Mouse (Mus musculus) thymus, adult 18-20 months (tissue): ENCODE measurements around the gene Drd2.

ENCODE experiments used
- DNase-seq, 2 experiments: peaks; one replicate each; pipeline ENCODE4 v3.0.0; 2022; ENCODE audit warnings: mixed read lengths in 2 of 2

Drd2 gene

DNA sequence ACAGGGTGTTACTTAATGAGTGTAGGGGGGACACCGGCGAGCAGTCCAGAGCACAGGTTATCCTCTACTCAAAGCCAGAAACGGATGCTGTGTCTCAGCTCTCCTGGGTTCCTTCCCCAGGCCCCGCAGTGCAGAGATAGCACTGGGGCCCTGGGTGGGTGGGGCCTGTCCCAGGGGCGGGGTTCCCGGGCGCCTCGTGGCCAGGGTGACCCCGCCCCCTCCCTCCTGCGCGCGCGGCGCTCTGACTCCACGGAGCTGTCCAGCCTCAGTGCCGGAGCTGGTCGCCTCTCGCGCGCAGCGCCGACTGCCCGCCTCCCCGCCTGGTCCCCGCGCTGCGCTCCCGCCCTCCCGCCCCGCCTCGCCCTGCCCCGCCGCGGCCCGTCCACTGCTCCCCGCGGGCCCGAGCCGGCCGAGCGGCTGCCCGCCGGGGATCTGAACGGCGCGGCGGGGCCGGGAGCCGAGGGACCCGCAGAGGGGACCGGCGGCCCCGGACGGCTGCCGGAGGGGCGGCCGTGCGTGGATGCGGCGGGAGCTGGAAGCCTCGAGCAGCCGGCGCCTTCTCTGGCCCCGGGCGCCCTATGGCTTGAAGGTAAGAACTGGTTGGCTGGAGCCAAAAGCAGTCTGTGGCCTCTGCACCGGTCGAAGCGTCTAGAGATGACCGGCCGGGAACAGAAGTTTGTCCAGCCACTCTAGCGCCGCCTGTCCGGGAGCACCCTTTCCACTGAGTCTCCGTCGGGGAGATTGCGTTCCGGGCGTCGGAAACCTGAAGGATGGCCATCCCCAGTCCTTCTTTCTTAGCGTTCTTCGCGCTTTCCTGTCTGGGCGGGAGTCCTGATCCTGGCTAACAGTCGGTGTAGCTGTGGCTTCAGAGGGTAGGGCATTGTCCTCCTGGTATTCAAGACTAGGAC, at the start of gene Drd2:
Gene Drd2 (plus strand): TSS at position 492 of the 908 bp plus-strand sequence.
- no peak for DNase-seq

DNA sequence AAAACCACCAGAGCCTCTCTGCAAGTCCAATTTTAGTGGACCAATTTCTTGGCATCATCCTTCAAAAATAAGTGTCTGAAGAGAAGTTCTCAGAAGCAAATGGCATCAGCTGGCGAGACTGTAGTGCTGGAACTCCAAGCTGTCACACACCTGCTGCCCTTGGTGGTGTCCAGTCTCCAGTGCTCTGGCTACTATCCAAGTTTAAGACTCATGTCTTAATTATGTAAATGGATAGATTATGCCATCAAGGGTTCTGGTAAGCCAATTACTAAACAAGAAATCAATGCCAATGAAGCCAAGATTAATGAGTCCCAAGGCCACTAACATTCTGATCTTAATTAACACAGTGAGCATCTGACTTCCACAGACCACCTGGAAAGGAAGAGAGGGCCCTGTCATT, 45.3 kb upstream of the Drd2 start:
- no peak for DNase-seq

DNA sequence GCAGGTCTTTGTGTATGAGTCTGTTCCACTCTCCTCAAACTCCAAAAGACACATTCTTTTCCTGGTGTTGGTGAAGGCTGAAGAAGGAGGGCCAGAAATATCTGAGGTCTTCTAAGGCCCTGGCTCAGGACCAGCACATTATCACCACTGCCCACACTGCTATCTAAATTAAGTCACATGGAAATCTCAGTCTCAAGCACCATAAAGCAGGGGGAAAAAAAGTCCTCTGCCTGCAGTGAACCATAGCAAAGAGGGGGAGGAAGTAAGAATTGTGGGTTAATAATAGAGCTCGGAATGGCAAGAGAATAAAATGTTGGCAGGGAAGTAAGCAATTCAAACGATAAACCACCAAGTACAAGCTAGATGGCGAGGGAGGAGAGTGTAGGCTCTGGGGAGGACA, 32.9 kb upstream of the Drd2 start:
- no peak for DNase-seq

DNA sequence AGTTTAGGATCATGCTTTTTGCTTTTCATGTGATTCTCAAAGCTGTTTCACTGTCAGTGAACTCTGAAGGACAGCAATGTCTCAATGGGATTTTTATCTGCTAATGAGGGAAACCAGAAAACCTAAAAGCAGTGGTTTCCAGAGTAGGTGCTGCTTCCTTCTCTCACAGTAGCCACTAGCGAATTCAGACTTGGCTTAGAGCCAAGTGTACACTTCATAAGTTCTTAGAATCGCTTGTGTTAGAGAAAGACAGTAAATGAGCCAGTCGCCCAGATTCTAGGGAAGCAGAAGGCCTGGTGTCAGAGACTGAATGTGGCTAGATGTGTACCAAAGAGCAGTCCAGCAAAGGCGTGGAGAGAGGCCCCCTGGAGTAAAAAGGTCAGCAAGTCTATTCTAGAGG, 29.6 kb upstream of the Drd2 start:
- DNase-seq = no peak

DNA sequence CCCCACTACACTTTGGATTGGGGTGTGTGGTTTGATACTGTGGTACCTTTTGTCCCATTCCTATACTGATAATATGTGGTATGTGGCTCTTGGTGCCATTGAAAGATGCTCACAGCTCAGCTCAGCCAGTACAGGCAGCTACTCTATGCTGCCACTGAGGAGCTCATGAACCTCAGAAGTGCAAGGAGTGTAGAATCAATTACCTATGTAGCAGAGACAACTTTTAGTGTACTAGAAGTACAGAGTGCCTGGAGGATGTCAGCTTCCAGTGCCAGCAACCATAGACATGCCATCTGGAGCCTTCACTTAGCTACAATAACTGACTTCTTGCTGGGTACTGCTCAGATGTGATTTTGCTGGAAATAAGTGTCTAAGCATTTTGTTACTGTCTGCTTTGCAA, 21.8 kb upstream of the Drd2 start:
- no peak for DNase-seq

DNA sequence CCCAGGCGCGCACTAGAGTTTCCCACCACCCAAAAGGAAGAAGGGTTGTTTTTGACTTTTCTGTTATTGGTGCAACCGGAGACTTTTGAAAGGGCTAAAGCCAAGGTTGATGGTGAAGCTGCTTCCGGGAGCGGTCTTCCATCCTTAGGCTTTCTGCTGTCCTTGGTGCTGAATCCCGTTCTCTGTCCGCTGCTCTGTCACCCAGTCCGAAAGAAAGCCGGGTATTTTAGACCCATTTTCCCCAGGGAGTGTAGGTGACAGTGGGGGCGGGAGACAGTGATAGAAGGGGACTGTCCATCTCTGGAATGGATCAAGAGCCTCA, 578 bp downstream of the Drd2 start:
- no peak for DNase-seq

DNA sequence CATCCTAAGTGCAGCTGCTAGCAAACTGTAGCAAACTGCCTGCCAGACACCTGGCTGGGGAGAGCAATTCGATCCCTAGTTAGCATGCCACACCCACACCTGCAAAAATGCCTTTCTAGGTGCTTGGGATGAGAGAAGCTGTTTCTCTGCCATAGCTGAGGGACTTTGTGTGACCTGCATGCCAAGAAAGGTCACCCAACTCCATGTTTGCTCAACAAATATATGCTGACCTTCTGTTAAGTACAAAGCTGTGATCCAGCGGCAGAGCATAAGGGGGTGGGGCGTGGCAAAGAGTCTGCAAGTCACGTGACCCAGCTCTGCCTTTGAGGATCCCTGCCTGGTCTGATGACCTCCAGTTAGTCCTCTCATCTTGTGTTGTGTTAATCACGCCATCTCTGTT, 25.3 kb downstream of the Drd2 start:
- DNase-seq = no peak

DNA sequence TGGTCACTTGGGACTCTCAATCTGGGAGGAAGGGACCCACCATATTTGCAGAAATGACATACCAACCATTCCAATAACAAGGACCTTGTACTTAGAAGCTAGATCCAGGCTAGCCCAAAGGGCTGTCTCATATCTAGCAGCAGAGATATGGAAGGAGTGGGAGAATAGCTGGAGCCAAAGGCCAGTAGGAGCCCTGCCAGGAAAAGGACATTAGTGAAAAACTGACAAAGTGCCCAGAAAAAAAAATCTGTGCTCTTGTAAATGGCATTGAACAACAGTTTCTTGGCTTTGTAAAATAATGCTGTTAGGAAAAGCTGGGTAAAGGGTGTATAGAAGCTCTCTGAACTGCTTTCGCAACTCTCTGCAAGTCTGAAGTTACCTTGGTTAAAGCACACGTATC, 33.5 kb downstream of the Drd2 start:
- no peak for DNase-seq

DNA sequence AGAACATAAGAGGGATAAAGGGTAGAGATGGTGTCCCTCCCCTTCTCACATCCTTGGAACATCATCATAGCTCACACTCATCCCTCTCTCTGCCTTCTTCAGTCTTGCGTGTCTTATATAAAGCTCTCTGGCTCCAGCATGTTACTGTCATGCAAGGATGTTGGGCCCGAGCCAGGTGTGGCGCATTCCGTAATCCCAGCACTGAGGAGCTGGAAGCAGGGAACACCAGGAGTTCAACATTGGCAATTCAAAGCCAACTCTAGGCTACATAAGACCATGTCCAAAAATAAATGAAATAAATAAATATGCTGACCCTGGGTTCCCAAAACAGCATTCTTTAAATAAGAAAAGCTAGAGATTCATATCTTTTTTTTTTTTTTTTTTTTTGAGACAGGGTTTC, 39.5 kb downstream of the Drd2 start:
- no peak for DNase-seq

DNA sequence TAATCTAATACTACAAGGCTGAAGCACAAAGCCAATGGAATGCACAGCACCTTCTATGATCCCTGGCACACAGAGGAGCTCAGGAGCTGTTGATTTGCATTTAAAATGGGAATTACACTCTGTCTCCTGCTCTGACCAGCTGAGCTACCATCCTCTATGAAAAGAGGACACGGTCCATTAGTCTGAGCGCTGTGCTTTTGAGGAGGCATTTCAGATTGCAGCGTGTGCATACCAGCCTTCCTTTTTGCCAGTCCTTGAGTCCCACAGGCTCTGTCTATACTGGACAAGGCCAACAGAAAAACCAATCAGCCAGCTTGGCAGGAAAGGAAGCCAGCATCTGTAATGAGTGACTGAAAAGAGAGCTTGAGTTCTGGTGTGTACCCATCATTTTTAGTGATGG, 43.6 kb downstream of the Drd2 start:
- DNase-seq = no peak

DNA sequence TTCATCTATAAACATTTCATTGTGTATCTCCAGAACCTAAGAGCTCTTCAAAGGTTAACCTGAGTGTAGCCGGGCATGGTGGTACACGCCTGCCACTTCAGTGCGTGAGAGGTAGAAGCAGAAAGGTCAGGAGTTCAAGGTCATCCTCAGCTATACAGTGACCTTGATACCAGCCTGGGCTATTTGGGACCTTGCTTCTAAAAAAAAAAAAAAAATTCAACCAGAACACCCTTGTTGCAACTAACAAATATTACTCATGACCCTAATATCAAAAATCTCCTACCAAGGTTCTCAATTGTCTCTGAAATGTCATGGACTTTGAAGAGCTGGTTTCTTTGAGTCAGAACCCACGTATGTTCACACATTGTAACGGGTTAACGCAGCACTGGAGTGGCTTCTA, 44.4 kb downstream of the Drd2 start:
- no peak for DNase-seq

DNA sequence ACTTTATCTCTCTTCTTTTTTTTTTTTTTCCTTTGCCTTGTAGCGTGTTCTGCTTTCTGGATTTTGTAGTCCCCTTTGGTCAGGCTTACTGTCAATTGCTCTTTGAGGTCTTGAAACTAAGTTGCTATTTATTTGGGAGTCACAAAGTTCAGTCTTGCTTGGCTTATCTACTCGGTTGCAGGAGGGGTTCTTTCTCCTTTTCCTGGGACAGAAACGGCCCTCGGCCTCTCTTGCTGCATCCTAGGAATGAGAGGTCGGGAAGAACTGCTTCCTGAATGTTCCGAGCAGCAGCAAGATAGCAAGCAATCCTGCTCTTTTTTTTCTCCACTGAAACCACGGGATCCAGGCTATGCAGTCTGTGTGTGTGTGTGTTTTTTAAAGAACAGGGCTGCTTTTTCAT, 44.9 kb downstream of the Drd2 start:
- no peak for DNase-seq

DNA sequence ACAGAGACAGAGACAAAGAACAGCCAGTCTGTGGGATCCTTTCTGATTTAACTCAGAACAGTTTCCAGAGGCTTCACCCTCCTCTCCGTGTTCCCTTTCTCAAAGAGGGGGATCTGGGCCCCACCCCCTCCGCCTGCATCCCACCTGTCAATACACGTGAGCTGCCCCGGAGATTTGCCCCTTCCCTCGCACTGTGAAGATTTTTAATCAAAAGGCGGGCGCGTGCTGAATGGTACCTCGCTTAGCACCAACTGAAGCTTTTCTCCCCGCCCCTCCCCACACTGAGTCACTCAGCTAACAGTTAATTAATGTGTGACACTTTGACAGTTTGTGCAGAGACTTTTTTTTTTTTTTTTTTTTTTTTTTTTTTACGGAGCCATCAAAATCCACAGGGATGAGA, 45.7 kb downstream of the Drd2 start:
- no peak for DNase-seq

DNA sequence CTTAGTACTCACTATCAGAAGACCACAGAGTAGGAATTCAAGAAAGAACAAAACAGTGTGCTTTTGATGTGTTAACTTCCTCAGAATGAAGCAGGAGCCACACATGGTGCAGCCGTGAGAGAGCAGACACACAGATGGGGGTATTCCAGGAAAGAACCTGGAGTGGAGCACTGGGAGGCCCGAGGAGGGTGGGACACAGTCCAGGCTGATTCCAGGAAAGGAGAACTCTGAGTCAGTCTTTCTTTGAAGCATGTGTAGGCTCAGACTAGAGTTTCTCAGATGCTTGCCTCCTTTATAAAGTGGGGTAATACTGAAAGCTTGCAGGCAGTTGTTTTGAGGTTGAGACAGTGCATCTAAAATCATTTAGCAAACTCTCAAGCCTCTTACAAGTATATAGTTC, 51.8 kb downstream of the Drd2 start:
- no peak for DNase-seq

DNA sequence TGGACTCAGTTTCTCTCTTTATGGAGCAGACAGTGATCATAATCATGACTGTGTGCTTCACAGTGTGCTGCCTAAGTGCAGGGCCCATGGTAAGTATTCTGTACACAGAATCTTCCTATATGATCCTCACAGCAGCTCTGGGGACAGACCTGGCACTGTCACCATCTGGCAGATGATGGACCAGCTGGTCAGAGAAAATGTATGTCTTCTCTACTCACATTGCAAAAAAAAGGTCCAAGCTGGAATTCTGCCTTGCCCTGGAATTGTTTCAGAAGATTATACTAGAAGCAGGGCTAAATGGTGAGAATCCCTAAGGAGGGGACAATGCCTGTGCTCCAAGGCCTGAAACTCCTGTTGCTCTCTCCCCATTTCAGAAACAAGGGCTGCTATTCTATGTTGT, 55.6 kb downstream of the Drd2 start:
- no peak for DNase-seq

DNA sequence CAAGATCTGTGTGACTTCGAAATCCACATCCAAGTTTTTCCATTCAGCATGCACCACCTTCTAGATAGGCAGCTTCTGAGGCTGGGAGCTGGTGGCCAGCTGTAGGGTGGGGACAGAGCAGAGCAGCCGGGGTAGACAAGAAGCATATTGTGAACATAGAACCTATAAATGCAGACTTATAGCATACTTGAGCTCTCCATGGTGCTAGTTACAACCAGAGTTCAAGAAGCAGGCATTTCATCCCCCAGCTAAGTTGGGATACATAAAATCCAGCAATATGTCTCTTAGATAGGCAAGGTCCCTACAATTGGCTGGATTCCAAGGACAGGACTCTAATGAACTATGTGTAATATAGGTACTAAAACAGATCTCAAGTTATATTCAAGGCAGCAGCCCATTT, 63.3 kb downstream of the Drd2 start:
- no peak for DNase-seq

DNA sequence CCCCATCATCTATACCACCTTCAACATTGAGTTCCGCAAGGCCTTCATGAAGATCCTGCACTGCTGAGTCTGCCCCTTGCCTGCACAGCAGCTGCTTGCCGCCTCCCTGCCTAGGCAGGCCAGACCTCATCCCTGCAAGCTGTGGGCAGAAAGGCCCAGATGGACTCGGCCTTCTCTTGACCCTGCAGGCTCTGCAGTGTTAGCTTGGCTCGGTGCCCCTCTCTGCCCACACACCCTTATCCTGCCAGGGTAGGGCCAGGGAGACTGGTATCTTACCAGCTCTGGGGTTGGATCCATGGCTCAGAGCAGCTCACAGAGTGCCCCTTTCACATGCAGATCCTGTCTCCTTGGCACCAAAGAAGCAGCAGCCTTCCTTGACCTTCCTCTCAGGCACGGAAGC, 66.6 kb downstream of the Drd2 start:
- no peak for DNase-seq

DNA sequence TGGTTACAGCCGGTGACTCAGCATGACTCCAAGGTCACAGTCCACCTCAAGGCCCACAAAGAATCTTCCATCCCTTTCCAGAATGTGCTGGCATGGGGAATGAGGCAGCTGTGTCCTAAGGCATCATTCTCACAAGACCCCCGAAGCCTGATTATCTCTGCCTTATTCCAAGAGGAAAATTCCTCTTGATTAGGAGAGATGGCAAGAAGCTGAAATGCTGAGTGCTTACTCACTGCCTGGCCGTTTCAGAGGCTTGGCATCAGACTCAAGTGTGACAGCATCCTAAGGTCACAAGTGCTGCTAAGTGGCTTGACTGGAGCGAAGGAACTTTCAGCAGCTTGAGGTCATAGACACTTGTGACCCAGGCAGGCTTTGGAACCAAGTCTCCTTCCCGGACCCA, 70.2 kb downstream of the Drd2 start:
- DNase-seq = no peak

DNA sequence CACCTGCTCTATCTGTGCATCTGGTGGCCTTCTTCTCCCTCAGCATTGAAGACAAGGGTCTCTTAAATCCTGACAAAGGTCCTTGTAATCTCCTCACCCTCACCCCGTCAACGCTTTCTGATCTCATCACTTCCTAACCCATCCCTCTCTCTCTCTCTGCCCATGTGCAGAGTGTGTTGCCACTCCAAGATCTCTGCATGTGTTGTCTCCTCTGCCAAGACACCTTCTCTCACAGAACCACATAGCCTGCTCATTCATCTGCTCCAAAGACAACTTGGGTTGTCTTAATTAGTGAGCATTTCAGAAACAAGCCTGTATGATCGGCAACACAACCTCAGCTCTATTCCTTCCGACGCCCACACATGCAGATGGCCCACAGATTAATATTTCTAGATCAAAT, 83.4 kb downstream of the Drd2 start:
- no peak for DNase-seq

DNA sequence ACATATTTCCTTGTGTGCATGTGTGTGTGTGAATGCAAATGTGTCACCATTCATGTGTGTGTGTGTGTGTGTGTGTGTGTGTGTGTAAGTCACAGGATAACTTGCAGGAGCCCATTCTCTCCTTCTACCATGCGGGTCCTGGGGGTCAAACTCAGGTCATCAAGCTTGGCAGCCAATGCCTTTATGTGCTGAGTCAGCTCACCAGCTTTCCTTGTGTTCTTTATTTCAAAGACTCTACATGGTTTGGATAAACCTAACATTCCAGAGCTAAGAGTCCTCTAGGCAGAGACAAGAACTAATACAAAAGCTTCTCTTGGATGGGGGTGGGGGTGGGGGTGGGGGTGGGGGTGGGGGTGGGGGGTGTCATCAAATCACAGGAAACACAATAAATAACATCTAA, 85.2 kb downstream of the Drd2 start:
- DNase-seq = no peak

DNA sequence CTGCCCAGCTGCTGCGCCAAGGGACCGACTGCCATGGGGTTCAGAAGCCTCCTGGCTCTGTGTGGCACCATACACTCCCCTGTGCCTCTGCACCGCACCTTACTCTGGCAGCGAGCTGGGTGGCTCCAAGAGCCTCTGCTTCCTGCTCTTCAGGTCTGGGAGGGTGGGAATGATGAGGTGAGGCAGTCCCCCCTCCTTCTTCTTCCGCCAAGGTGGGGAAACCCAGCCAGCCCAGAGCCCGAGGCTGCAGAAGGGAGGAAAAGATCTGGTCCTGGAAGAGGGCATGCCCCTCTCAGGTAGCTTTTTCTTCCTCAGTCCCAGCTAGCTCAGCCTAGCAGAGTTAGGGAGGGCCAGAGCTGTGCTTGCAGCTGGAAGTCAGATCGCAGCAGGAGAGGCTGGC, 86.5 kb downstream of the Drd2 start, which contains the start of gene Ankk1:
Gene Ankk1 (minus strand): TSS at position 101 of the 400 bp plus-strand sequence.
- DNase-seq = no peak

DNA sequence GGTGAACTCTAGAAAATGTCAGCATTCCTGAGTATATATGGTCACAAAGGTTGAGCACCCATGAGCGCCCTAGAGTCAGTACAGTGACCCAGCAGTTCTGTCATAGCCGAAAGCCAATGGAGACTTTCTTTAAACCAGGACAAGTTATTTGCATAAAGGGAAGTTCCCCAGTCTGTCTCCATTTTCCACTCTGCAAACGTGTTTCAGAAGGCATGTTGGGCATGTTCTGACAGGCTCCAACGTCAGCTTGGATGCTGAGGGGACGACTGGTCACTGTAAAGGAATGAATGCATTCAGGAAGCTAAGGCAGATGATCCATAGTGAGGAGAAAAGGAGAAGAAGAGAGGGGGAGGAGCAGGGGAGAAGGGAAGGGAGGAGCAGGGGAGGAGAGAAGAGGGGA, 87.1 kb downstream of the Drd2 start:
- no peak for DNase-seq

DNA sequence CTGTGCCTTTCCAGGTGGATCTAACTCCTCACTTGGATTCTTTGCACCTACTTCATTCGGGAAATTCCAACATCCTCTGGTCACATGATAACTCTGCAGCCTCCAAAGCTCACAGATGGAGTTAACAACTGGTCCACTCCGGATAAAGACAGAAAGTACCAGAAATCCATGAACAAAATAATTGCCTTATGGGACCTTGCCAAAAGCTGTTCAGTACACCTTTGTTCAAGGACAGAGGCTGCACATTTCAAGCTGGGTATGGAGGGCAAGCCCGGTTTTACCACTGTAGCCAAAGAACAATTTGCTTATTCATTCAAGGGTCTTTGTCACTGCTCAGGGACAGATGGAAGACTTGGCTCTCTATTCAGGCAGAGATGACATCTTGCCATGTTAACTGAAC, 102.2 kb downstream of the Drd2 start:
- DNase-seq = no peak

DNA sequence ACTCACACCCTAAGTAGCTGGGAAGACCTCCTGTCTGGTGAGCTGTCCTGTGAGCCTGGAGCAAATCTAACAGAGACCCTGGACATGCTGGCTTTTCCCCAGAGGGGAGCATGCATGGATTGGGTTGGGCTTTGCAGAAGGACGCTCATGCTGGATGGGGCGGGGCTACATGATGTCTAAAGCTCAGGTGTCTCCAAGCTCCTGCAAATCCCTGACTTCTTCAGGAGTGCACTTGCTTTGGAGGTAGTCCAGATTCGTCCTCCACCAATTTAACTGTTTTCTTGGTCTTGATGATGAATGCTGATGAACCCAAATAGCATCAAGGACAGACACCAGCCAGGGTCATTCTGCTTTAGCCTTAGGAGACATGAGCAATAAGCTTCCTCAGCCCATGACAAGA, 110.1 kb downstream of the Drd2 start:
- DNase-seq = no peak

DNA sequence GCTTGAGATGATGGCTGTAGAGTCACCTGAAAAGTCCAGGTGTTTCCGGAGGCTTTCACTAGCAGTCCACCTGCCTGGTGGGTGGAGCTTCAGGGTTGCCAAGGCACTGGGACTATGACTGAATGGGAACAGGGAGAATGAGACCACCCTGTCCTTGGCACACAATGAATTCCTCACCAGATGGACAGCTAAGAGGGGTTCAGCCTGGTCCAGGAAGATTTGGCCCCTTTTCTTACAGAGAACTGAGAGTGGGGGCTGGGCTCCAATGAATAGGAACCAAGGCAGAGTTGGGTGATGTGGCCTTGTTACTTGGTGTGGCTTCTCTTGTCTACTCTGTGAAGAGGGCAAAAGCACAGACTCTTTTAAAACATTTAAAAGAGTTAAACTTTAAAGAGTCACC, 112.0 kb downstream of the Drd2 start:
- DNase-seq = no peak
